Mouse (Mus musculus) spleen, postnatal 4 days (tissue): ENCODE data around the gene Fggy.

ENCODE experiments used
- DNase-seq, 2 experiments: peaks; one replicate each; pipeline ENCODE4 v3.0.0; 2022; ENCODE audit warnings: low spot score in 2 of 2

The Fggy gene

GRCm38 (mm10) chr4:95729142-95729826, 172.0 kb downstream of the Fggy start:
- DNase-seq = no peak

GRCm38 (mm10) chr4:95731110-95731509, 173.8 kb downstream of the Fggy start:
- no peak for DNase-seq

- no peak for DNase-seq
These were observed 176.3 kb downstream of the Fggy start for GRCm38 (mm10) chr4:95733397-95734249.

GRCm38 (mm10) chr4:95735967-95736366, 178.7 kb downstream of the Fggy start:
- no peak for DNase-seq

GRCm38 (mm10) chr4:95736674-95737073, 179.4 kb downstream of the Fggy start:
- no peak for DNase-seq

GRCm38 (mm10) chr4:95738179-95738578, 180.9 kb downstream of the Fggy start:
- DNase-seq = no peak

GRCm38 (mm10) chr4:95738725-95739124, 181.4 kb downstream of the Fggy start:
- DNase-seq = no peak

GRCm38 (mm10) chr4:95741115-95741734, 183.9 kb downstream of the Fggy start:
- peak in 1 of 2 experiments; percentile 13 for DNase-seq

- no peak for DNase-seq
These were observed 185.7 kb downstream of the Fggy start for GRCm38 (mm10) chr4:95742986-95743385.

- no peak for DNase-seq
These were observed 189.6 kb downstream of the Fggy start for GRCm38 (mm10) chr4:95746954-95747353.

- DNase-seq = no peak
These were observed 190.3 kb downstream of the Fggy start for GRCm38 (mm10) chr4:95747415-95748202.

- no peak for DNase-seq
These were observed 192.9 kb downstream of the Fggy start for GRCm38 (mm10) chr4:95750186-95750585.

- DNase-seq = no peak
These were observed 195.4 kb downstream of the Fggy start for GRCm38 (mm10) chr4:95752538-95753188.

- no peak for DNase-seq
These were observed 201.9 kb downstream of the Fggy start for GRCm38 (mm10) chr4:95759027-95759731.

GRCm38 (mm10) chr4:95765359-95765758, 208.1 kb downstream of the Fggy start:
- DNase-seq = no peak

GRCm38 (mm10) chr4:95770469-95770868, 213.2 kb downstream of the Fggy start:
- no peak for DNase-seq

- no peak for DNase-seq
These were observed 214.2 kb downstream of the Fggy start for GRCm38 (mm10) chr4:95771542-95771941.

GRCm38 (mm10) chr4:95771945-95772344, 214.6 kb downstream of the Fggy start:
- no peak for DNase-seq

- DNase-seq = no peak
These were observed 215.4 kb downstream of the Fggy start for GRCm38 (mm10) chr4:95772663-95773062.

- no peak for DNase-seq
These were observed 218.3 kb downstream of the Fggy start for GRCm38 (mm10) chr4:95775574-95775973.

- no peak for DNase-seq
These were observed 220.5 kb downstream of the Fggy start for GRCm38 (mm10) chr4:95777839-95778238.
